Mouse (Mus musculus): ENCODE measurements around the gene Ube2g1. TPM values are rescaled to one million over a fixed set of nuclear protein-coding genes. Genes with fewer than 3 reads are reported as not detected.
"Not testable (repeated sequence)": the region's sequence is repeated elsewhere in the genome, so short reads cannot be mapped to it uniquely, and the experiment has no call there.

Gene Ube2g1
- total RNA-seq, 2 experiments from 2014 or later: 30.1 to 32.3 TPM

DNA sequence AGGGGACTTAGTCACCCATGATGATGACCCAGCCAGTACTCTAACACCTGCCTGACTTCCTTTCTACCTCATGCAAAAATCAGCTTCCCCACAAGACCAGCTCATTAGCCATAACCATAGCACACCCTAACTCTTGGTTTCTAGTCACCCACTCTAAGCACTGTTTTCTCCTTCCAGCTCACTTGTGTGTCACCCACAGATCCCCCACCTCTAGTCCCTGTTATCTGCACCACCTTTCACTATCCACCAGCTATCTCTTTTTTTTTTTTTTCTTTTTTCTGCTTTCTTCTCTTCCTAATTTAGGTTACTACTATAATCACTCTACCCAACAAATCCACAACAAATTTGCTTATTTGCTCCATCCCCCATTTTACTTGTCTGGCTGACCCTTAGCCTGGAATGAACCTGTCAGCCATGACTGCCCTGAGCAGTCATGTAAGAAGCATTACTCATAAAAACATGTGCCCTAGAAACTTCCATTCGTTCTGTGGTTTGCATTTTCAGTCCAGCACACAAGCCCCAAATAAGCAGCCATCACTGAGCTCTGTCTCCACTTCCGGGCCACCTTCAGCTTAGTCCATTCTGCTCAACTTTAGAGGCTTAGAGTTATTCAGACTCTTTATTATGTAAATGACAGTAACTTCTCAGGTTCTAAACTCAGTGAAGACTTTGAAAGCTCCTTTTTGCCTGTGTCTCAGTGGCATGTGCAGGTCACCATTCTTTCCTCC, 11.9 kb upstream of the Ube2g1 start:
- no peak for ATAC-seq (replicated peaks; ENCODE audit: poor library complexity, severe bottlenecking)

DNA sequence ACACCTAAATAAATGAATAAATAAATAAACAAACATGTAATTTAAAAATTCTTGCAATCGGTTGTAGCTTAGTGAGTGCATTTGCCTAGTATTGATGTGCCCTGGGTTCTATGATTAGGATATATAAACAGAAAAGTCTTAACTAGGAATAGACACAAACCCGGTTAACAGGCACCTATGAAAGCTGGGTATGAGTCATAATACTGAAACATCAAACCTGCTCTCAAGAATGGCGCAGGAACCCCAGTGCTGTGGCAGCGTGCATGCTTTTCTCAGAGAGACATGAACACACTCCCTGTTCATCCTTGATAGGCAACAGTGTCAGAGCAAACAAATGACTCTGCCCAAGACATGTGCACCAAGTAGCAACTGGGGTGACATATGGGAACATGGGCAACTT, 9.3 kb upstream of the Ube2g1 start:
- no peak for ATAC-seq (replicated peaks; ENCODE audit: poor library complexity, severe bottlenecking)

DNA sequence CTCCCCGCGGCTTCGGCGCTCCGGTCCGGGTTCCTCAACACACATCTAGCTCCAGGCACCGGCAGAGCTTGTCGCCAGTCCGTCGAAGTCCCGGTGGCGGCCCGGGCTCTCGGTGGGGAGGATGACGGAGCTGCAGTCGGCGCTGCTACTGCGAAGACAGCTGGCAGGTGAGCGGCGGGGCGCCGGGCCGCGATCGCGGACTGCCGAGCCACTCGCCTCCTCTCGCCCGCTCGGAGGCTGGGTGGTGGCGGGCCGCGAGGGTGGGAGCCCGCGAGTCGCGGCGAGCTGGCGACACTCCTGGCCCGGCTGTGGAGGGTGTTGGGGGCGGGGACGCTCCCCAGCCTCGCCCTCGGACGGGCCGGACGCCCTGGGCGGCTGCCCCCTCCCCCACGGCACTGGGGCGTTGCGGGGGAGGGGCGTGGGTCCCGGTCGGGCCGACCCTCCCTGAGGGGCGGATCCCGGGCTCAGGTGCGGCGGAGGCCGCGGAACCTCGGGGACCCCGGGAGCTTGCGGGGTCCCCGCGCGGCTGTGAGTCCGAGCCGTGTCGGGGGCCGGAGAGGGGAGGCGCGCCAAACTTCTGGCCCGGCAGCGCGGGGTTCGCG, 487 bp downstream of the Ube2g1 start:
- peak; percentile 57 for ATAC-seq (replicated peaks; ENCODE audit: poor library complexity, severe bottlenecking)

DNA sequence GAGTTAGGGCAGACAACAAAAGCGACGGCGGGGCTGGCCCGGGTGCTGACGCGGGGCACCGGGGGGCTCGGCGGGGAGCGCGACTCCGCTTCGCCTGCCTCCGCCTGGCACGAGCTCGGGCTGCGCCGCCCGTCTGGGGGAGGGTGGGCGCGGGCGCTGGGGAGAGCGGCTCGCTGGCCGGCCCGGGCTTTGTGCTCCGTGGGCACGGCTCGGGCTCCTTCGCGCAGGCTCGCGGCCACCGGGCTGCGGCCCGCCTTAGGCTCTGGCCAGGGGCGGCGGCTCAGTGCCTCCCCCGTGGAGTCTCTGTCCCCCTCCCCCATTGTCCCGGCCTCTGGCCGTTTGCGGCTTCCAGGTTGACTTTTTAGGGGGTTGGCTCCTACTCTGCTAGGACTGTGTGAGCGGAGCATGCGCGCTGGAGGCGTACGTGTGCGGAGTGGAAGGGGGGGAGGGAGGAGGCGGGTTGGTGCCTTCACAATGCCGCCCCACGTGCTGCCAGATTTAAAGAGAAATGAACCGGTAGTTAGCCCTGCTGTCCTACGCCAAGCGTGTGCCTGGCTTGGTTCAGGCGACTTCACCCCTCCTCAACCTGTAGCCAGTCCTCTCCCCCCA, 1.1 kb downstream of the Ube2g1 start:
- peak; percentile 80 for ATAC-seq (replicated peaks; ENCODE audit: poor library complexity, severe bottlenecking)

DNA sequence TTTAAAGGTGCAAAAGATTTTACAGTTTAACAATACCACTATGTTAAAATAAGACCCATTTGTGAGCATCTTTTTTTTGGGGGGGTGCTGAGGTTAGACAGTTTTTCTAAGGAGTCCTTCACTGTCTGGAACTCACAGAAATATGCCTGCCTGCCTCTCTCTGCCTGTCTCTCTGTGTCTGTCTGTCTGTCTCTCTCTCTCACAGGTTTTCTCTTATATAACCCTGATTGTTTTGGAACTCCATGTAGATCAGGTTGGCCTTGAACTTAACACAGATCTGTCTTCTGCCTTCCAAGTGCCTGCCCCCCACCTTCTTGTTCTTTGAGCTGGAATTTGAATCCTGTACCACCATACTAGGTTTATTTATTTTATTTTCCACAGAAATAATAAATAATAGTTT, 2.2 kb downstream of the Ube2g1 start:
- no peak for ATAC-seq (replicated peaks; ENCODE audit: poor library complexity, severe bottlenecking)

DNA sequence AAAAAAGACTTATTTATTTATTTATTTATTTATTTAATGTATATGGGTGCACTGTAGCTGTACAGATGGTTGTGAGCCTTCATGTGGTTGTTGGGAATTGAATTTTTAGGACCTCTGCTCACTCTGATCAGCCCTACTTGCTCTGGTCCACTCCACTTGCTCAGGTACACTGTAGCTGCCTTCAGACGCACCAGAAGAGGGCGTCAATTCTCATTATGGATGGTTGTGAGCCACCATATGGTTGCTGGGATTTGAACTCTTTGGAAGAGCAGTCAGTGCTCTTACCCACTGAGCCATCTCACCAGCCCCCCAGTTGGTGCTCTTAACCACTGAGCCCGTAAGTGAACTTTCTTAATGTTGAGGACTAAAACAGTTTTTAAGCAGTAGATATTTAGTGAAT, 7.3 kb downstream of the Ube2g1 start:
- ATAC-seq (replicated peaks; ENCODE audit: poor library complexity, severe bottlenecking): not testable (repeated sequence)

DNA sequence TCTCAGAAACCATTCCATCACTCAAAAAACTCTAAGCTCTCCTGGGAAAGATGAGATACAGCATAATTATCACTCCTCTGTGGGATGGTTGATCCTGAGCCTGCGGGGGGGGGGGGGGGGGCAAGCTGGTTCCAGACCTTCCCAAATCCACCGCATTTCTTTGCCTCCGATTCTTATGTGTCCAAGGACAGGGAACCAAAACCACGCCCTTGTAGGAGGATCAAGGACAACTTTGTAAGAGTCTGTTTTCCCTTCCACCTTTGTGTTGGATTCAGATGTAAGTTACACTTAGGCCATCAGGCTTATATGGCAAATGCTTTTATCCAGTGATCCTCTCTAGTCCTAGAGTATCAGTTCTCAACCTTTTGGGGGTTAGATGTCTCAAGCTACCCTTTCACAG, 8.8 kb downstream of the Ube2g1 start:
- ATAC-seq (replicated peaks; ENCODE audit: poor library complexity, severe bottlenecking): no peak

DNA sequence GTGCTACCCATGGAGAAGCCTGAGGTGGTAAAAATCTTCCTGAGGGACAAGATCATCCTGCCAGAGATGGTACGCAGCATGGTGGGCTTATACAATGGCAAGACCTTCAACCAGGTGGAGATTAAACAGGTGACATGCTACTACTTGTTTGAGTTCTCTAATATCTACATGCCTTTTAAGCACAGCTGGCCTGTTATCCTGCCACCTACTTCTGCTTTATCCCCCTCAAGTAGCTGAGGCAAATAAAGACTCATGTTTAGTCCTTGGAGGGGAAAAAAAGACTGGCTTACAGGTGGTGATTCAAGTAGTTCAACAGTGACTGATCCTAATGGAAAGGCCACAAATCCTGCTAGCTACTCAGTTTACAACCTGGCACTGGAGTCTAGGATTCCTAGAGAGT, 11.4 kb downstream of the Ube2g1 start:
- ATAC-seq (replicated peaks; ENCODE audit: poor library complexity, severe bottlenecking): no peak

DNA sequence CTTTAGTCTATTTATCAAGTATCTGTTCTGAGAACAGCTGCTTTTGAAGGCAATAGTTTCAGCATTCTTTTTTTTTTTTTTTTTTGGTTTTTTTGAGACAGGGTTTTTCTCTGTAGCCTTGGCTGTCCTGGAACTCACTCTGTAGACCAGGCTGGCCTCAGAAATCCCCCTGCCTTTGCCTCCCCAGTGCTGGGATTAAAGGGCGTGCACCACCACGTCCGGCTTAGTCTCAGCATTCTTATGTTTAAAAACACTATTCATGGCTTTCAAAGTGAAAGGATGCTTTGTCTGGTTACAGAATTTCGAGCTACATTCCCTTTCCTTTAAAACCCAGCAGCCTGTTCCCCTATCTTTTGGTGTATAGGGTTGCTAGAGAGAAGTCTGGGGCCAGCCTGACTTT, 35.6 kb downstream of the Ube2g1 start:
- no peak for ATAC-seq (replicated peaks; ENCODE audit: poor library complexity, severe bottlenecking)

DNA sequence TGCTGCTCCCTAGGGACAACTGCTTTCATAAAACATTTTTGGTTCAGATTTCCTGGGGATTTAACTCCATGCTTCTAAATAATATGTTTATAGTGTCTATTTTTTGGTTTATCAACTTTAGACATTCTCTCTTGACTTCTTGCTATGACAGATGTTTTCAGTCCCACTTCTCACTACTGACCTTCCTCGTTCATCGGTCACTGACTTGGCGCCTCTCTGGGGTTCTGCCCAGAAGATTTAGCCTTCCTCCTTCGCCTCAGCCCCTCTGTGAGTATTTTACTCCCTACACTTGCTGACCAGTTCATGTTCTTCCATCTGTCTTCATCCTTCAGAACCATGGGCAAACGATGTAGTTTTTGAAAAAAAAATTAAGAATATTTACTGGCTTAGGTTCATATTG, 38.3 kb downstream of the Ube2g1 start:
- no peak for ATAC-seq (replicated peaks; ENCODE audit: poor library complexity, severe bottlenecking)

DNA sequence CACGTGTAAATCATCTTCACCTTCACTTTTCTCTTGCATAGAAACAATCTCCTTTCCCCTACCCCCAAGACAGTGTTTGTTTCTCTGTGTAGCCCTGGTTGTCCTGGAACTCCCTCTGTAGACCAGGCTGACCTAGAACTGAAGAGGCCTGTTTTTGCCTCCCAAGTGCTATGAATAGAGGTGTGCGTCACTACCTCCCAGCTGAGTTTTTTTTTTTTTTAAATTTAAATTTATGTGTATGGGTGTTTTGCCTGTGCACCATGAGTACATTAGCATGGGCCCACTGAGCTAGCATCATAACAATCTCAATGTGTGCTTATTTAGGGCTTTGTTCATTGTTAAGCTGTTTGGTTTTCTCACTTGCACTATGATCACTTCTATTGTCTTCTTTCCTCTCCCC, 43.3 kb downstream of the Ube2g1 start:
- no peak for ATAC-seq (replicated peaks; ENCODE audit: poor library complexity, severe bottlenecking)

DNA sequence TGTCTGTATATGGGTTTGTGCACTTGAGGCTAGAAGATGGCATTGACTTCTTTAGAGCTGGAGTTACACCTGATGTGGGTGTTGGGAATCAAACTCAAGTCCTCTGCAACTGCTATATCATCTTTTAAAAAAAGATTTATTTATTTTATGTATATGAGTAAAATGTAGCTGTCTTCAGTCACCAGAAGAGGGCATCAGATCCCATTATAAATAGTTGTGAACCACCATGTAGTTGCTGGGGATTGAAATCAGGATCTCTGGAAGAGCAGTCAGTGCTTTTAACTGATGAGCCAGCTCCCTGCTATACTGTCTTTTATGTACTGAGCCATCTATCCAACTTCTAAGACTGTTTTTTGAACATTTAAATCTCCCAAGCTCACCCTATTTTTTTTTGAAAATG, 52.8 kb downstream of the Ube2g1 start:
- ATAC-seq (replicated peaks; ENCODE audit: poor library complexity, severe bottlenecking): no peak

DNA sequence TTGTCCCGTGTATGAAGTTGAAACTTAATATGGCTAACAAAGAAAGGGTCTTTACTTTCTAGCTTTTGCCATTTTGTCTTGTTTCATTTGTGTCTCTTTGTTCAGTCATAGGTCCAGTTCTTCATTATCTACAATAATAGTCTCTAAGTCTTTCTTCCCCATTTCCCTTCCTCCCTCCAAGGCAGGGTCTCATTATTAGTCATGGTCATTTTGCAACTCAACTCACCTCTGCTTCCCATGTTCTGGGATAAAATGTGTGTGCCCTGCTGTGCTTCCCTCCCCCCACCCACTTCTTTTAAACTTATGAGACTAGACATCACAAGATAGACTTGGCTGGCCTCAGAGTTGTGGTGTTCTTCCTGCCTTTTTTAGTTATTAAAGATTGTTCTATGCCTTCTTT, 53.3 kb downstream of the Ube2g1 start:
- ATAC-seq (replicated peaks; ENCODE audit: poor library complexity, severe bottlenecking): peak; percentile 83

DNA sequence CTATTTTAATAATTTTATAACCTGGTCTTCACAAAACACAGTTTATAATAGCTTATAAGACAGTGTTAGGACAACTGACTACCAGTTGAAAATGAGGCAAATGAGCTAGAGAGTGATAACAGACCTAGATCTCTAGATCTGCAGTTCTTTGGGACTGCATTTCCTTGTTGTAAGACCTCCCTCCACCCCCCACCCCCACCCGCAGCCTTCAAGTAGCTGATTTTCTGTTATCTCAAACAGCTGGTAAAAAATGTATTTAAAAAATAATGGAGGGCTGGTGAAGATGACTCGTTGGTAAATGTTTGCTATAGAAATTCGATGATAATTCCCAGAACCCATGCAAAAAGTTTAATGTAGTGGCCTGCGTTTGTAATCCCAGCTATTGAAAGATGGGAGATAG, 57.6 kb downstream of the Ube2g1 start:
- ATAC-seq (replicated peaks; ENCODE audit: poor library complexity, severe bottlenecking): no peak

DNA sequence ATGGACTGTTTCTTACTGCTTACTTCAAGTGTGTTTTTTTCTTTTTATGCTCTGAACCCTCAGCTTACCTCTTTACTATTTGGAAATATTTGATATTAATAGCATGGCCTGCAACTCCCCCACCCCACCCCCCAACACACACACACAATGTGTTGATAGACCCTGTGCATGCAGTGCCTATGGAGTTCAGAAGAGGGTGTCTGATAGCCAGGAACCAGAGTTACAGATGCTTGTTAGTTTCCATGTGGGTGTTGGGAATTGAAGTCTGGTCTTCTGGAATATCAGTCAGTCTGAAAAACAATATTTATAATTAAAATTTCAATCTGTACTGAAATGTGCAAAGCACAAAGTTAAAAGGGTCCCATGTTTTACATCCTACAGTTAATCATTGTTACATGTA, 63.6 kb downstream of the Ube2g1 start:
- no peak for ATAC-seq (replicated peaks; ENCODE audit: poor library complexity, severe bottlenecking)

DNA sequence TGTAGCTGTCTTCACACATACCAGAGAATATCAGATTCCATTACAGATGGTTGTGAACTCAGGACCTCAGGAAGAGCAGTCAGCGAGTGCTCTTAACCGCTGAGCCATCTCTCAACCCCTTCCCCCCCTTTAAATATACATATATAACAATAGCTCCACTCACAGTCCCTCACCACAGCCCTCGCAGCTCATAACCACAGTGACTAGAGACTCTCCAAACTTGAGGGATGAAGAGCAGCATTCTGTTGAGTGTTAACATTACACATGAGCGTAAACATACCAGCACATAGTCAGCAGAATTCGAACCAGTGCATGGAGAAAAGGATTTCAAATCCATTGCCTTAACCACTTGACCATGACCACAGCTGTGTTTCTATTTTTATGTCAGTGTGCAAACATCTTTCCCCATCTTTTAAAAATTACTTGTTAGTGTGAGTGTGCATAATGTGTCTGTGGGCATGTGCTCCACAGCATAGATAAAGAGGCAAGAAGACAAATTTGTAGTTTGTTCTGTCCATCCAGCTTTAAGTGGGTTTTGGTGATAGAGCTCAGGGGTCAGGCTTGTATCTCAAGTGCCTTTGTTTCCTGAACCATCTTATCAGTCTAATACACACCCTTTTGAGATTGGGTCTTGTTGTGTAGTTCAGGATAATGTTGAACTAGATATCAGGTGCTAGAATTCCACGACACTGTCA, 64.4 kb downstream of the Ube2g1 start:
- ATAC-seq (replicated peaks; ENCODE audit: poor library complexity, severe bottlenecking): no peak; the same call in 1 of the 2 replicates

DNA sequence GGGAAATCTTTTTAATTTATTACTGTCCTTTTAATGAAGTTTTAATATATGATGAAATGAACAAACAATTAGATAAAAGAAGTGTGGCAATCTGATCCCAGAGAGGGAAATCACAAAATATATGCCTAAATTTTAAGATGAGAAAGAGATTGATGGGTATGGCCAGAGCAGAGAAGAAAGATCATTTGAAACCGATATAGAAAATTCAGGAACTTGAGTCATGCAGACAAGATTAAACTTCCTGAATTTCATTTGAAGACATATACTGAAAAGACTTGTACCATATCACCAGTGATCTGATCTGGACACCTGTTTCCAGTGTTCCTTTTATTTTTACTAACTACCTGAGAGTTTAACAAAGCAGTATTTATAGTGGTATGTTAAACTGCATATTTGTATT, 65.4 kb downstream of the Ube2g1 start:
- peak; percentile 55 for ATAC-seq (replicated peaks; ENCODE audit: poor library complexity, severe bottlenecking)

DNA sequence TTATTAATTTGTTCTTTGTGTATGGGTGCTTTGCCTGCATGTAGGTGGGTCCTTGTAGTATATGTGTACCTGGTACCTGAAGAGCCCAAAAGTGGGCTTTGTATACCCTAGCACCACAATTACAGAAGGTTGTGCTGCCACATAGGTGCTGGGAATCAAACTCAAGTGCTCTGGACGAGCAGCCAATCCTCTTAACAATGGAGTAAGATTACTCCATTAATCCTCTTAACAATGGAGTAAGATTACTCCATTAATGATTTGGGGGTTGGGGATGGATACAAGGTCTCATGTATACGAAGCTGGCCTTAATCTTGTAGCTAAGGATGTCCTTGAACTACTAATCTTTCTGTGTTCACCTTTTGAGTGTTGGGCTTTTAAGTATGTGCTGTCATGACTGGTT, 68.2 kb downstream of the Ube2g1 start:
- no peak for ATAC-seq (replicated peaks; ENCODE audit: poor library complexity, severe bottlenecking)

DNA sequence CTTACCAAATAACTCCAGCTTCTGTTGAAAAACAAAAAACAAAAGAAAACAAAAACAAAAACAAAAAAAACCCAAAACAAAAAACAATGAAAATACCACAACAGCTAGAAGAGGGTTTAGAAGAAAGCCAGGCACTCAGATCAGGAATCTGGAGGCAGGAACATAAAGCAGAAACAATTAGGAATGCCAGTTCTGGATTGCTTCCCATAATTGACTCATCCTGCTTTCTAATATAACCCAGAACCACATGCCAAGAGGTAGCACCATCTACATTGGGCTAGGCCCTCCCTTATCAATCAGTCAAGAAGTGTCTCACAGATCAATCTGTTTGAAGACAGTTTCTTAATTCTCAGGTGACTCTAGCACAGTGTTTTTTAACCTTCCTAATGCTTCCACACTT, 73.6 kb downstream of the Ube2g1 start:
- no peak for ATAC-seq (replicated peaks; ENCODE audit: poor library complexity, severe bottlenecking)

DNA sequence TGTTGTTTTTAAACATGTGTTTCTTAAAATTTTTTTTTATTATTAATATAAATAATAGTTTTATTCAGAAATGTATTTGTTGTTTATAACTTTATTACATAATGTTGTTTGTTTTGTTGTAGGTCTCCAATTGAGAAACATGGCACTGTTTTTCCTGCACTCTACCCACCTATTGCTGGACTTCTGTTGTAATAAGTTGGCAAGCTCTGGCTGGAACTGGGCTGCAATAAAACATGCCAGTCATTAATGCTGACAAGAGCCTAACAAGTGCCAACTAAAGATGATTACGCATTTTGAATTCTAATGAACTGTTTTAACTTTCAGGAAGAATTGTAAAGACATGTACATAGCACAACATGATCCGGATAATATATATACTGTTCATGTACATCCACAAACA, 76.3 kb downstream of the Ube2g1 start:
- no peak for ATAC-seq (replicated peaks; ENCODE audit: poor library complexity, severe bottlenecking)

DNA sequence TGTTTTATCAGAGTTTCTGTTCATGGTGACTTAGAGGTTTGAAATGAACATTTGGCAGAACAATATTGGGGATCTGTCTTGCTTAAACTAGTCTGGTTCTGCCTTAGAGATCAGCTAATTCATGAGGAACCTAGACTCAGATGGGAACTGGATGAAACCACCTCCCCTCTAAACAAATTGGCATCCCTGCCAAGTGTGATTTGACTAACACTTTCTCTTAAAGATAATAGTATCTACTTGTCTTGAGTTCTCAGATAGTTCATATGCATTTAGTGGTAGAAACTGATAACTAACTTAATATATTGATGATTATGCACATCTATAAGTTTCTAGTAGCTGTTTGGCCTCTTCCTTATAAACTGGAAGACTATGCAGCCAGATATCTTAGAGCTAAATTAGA, 79.6 kb downstream of the Ube2g1 start:
- no peak for ATAC-seq (replicated peaks; ENCODE audit: poor library complexity, severe bottlenecking)

All from granulocyte monocyte progenitor cell, adult 5-6 weeks (primary cell).